Mouse (Mus musculus) mouse embryonic stem cell (cell line): Measurements from ENCODE around the gene Nf2.

Experiments
- in situ Hi-C, 2 experiments: fragments of 300-500 bp; cut with MboI; formaldehyde crosslinking; loops; 1 replicate in 1 of 2; 3 replicates in 1 of 2; pipeline ENCODE4 v1.14.3; 2019 to 2020; ENCODE audit warnings: low sequenced_read_pairs in 2 of 2, low pct_unique_long_range_greater_than_20kb in 1 of 2, mixed read lengths in 1 of 2; ENCODE audit not compliant: unreplicated experiment in 1 of 2

Gene Nf2

GRCm38 (mm10) chr11:4760438-4760837 lies 88.9 kb downstream of the Nf2 start:
- in situ Hi-C loops = no loop called here

GRCm38 (mm10) chr11:4757789-4758158 lies 91.6 kb downstream of the Nf2 start:
- in situ Hi-C loops = no loop called here

GRCm38 (mm10) chr11:4756984-4757788 lies 92.2 kb downstream of the Nf2 start:
- in situ Hi-C loops = no loop called here

- in situ Hi-C loops = no loop called here
These were observed 92.9 kb downstream of the Nf2 start for GRCm38 (mm10) chr11:4756460-4756859.

- in situ Hi-C loops = no loop called here
These were observed 94.5 kb downstream of the Nf2 start for GRCm38 (mm10) chr11:4754867-4755266.

GRCm38 (mm10) chr11:4754036-4754435 lies 95.3 kb downstream of the Nf2 start:
- in situ Hi-C loops = no loop called here

- in situ Hi-C loops = no loop called here
These were observed 96.5 kb downstream of the Nf2 start for GRCm38 (mm10) chr11:4752836-4753235.

- in situ Hi-C loops = no loop called here
These were observed 99.1 kb downstream of the Nf2 start for GRCm38 (mm10) chr11:4750263-4750662.

GRCm38 (mm10) chr11:4747285-4747684 lies 102.1 kb downstream of the Nf2 start:
- in situ Hi-C loops = no loop called here

GRCm38 (mm10) chr11:4746733-4747132 lies 102.6 kb downstream of the Nf2 start, which contains the start of gene Cabp7:
Gene Cabp7, minus strand, starts transcription at chr11:4746778.
- in situ Hi-C loops = no loop called here

- in situ Hi-C loops = no loop called here
These were observed 103.4 kb downstream of the Nf2 start for GRCm38 (mm10) chr11:4745969-4746368.

- in situ Hi-C loops = no loop called here
These were observed 104.6 kb downstream of the Nf2 start for GRCm38 (mm10) chr11:4744691-4745090.

- in situ Hi-C loops = no loop called here
These were observed 108.6 kb downstream of the Nf2 start for GRCm38 (mm10) chr11:4740785-4741184.

- in situ Hi-C loops = no loop called here
These were observed 110.6 kb downstream of the Nf2 start for GRCm38 (mm10) chr11:4738719-4739118.

- in situ Hi-C loops = no loop called here
These were observed 111.7 kb downstream of the Nf2 start for GRCm38 (mm10) chr11:4737682-4738081.

GRCm38 (mm10) chr11:4736355-4736754 lies 113.0 kb downstream of the Nf2 start:
- in situ Hi-C loops = no loop called here

- in situ Hi-C loops = no loop called here
These were observed 115.2 kb downstream of the Nf2 start for GRCm38 (mm10) chr11:4734179-4734578.

- in situ Hi-C loops = no loop called here
These were observed 117.6 kb downstream of the Nf2 start for GRCm38 (mm10) chr11:4731781-4732180.

- in situ Hi-C loops = no loop called here
These were observed 118.4 kb downstream of the Nf2 start for GRCm38 (mm10) chr11:4730913-4731312.

GRCm38 (mm10) chr11:4730096-4730495 lies 119.2 kb downstream of the Nf2 start:
- in situ Hi-C loops = no loop called here
